Mouse (Mus musculus) cerebellum, adult 18-20 months (tissue): ENCODE measurements around the gene Tectb.
"Not testable (repeated sequence)": the region's sequence is repeated elsewhere in the genome, so short reads cannot be mapped to it uniquely, and the experiment has no call there.

Experiments
- DNase-seq, 2 experiments: peaks; one replicate each; pipeline ENCODE4 v3.0.0; 2021

Gene Tectb

GRCm38 (mm10) chr19:55180433-55180832 lies at the start of gene Tectb:
Gene Tectb (plus strand): TSS chr19:55180733.
- DNase-seq, result no peak

GRCm38 (mm10) chr19:55131747-55132146 lies 48.8 kb upstream of the Tectb start:
- no peak for DNase-seq

GRCm38 (mm10) chr19:55132476-55132875 lies 48.1 kb upstream of the Tectb start:
- DNase-seq, result no peak

- DNase-seq, result no peak
These were observed 46.0 kb upstream of the Tectb start for GRCm38 (mm10) chr19:55134521-55134920.

GRCm38 (mm10) chr19:55135918-55136317 lies 44.6 kb upstream of the Tectb start:
- DNase-seq, result no peak

- DNase-seq, result no peak
These were observed 43.7 kb upstream of the Tectb start for GRCm38 (mm10) chr19:55136693-55137427.

- DNase-seq, result no peak
These were observed 42.6 kb upstream of the Tectb start for GRCm38 (mm10) chr19:55137884-55138283.

- DNase-seq, result no peak
These were observed 42.0 kb upstream of the Tectb start for GRCm38 (mm10) chr19:55138506-55138905.

GRCm38 (mm10) chr19:55139301-55139700 lies 41.2 kb upstream of the Tectb start:
- DNase-seq, result no peak

GRCm38 (mm10) chr19:55143391-55144300 lies 36.9 kb upstream of the Tectb start:
- no peak for DNase-seq

- no peak for DNase-seq
These were observed 35.8 kb upstream of the Tectb start for GRCm38 (mm10) chr19:55144691-55145090.

- DNase-seq, result no peak
These were observed 35.4 kb upstream of the Tectb start for GRCm38 (mm10) chr19:55145136-55145535.

- no peak for DNase-seq
These were observed 33.0 kb upstream of the Tectb start for GRCm38 (mm10) chr19:55147568-55147967.

- DNase-seq, result no peak
These were observed 32.4 kb upstream of the Tectb start for GRCm38 (mm10) chr19:55148109-55148508.

GRCm38 (mm10) chr19:55149646-55150045 lies 30.9 kb upstream of the Tectb start:
- no peak for DNase-seq

GRCm38 (mm10) chr19:55152274-55152673 lies 28.3 kb upstream of the Tectb start:
- DNase-seq, result not testable (repeated sequence)

- DNase-seq, result no peak
These were observed 27.6 kb upstream of the Tectb start for GRCm38 (mm10) chr19:55152983-55153382.

- DNase-seq, result no peak
These were observed 23.5 kb upstream of the Tectb start for GRCm38 (mm10) chr19:55157029-55157428.

GRCm38 (mm10) chr19:55158606-55159005 lies 21.9 kb upstream of the Tectb start:
- no peak for DNase-seq

- DNase-seq, result no peak
These were observed 20.7 kb upstream of the Tectb start for GRCm38 (mm10) chr19:55159826-55160225.

- no peak for DNase-seq
These were observed 18.3 kb upstream of the Tectb start for GRCm38 (mm10) chr19:55162271-55162670.

- DNase-seq, result no peak
These were observed 16.4 kb upstream of the Tectb start for GRCm38 (mm10) chr19:55164162-55164561.

- DNase-seq, result no peak
These were observed 15.2 kb upstream of the Tectb start for GRCm38 (mm10) chr19:55165183-55165865.
